Mouse (Mus musculus) ES-E14 (cell line): ENCODE measurements at regions not wholly inside any gene's neighbourhood (a gene's known extent, or its start where the extent isn't known, plus 50 kb on each side); places are given as distances from the start of the nearest gene placed in this dataset.

Source experiments
- DNase-seq: peaks from one replicate; pipeline ENCODE4 v3.0.0-alpha.2; 2013; ENCODE audit warnings: low read depth, low spot score
- H3K27ac ChIP-seq: 2 replicates; pipeline ENCODE4 v1.5.1; 2012; ENCODE audit warnings: low read depth, mild to moderate bottlenecking, low read length, moderate library complexity, mixed read lengths; ENCODE audit not compliant: poor library complexity, insufficient read depth, severe bottlenecking
- H3K36me3 ChIP-seq: 2 replicates; pipeline ENCODE4 v1.6.1; 2012; ENCODE audit warnings: mild to moderate bottlenecking, low read length, moderate library complexity, mixed read lengths; ENCODE audit not compliant: control insufficient read depth, poor library complexity, insufficient read depth, severe bottlenecking
- H3K4me1 ChIP-seq, 2 experiments: fragments of 150-350 bp in 1 of 2; sonication (generic) in 1 of 2; 2 replicates each; pipeline ENCODE4 v1.6.1; 2012; ENCODE audit warnings: low read length in 2 of 2, mild to moderate bottlenecking in 1 of 2, mixed read lengths in 1 of 2; ENCODE audit not compliant: control insufficient read depth in 2 of 2, insufficient read depth in 2 of 2, poor library complexity in 1 of 2
- H3K4me3 ChIP-seq, 2 experiments: fragments of 150-350 bp in 1 of 2; sonication (generic) in 1 of 2; 2 replicates each; pipeline ENCODE4 v1.5.1; 2012; ENCODE audit warnings: low read length in 2 of 2, low read depth in 1 of 2, mild to moderate bottlenecking in 1 of 2, mixed read lengths in 1 of 2; ENCODE audit not compliant: insufficient read depth in 1 of 2, poor library complexity in 1 of 2, severe bottlenecking in 1 of 2
- H3K9ac ChIP-seq: 2 replicates; pipeline ENCODE4 v1.6.1; 2012; ENCODE audit warnings: low read depth, mild to moderate bottlenecking, low read length, mixed read lengths; ENCODE audit not compliant: poor library complexity, insufficient read depth, severe bottlenecking
- H3K9me3 ChIP-seq: fragments of 150-350 bp; sonication (generic); 2 replicates; pipeline ENCODE4 v1.6.1; 2012; ENCODE audit warnings: low read depth, mild to moderate bottlenecking, low read length; ENCODE audit not compliant: control insufficient read depth, insufficient read depth
- CHD2 ChIP-seq: IDR thresholded peaks from 2 replicates; pipeline ENCODE4 v1.6.1; 2014; ENCODE audit warnings: mild to moderate bottlenecking, low read depth, low read length, inconsistent platforms
- HCFC1 ChIP-seq: IDR thresholded peaks from 2 replicates; pipeline ENCODE4 v1.6.1; 2012; ENCODE audit warnings: low read length, inconsistent platforms, borderline replicate concordance; ENCODE audit not compliant: insufficient read depth
- MAFK ChIP-seq: IDR thresholded peaks from 2 replicates; pipeline ENCODE4 v1.6.1; 2014; ENCODE audit warnings: mild to moderate bottlenecking, low read depth, low read length, inconsistent platforms; ENCODE audit not compliant: insufficient read depth
- ZC3H11A ChIP-seq: IDR thresholded peaks from 2 replicates; pipeline ENCODE4 v1.6.1; 2012; ENCODE audit warnings: low read depth, mild to moderate bottlenecking, inconsistent platforms, low read length, borderline replicate concordance
- ZNF384 ChIP-seq: IDR thresholded peaks from 2 replicates; pipeline ENCODE4 v1.6.1; 2012; ENCODE audit warnings: low read depth, low read length, inconsistent platforms
- in situ Hi-C, 2 experiments: fragments of 600-800 bp; cut with MboI; formaldehyde crosslinking; loops; one replicate each; pipeline ENCODE4 v1.15.1; 2025; ENCODE audit warnings: low sequenced_read_pairs in 2 of 2, inconsistent platforms in 1 of 2; ENCODE audit not compliant: unreplicated experiment in 2 of 2

GRCm38 (mm10) chr1:165061420-165061819 lies 99.2 kb downstream of the Tbx19 start:
- TF ChIP-seq ZC3H11A (no peak), ZNF384 (no peak), HCFC1 (no peak), MAFK (no peak), CHD2 (no peak)
- Histone ChIP-seq H3K4me3 (no peak overlapping the region), H3K4me1 (peaks cover 2% of the 10 kb centered on the region in 2 experiments; a peak in 1 of 4 replicates), H3K9ac (no peak overlapping the region), H3K27ac (no peak overlapping the region), H3K9me3 (no peaks in the 10 kb centered on the region), H3K36me3 (no peaks in the 10 kb centered on the region)
- no peak for DNase-seq
- in situ Hi-C loops = no loop called here

- in situ Hi-C loops = no loop called here
- Histone ChIP-seq H3K9ac (no peak overlapping the region), H3K4me1 (no peaks in the 10 kb centered on the region; a peak in 1 of 4 replicates), H3K4me3 (no peak overlapping the region), H3K27ac (no peak overlapping the region), H3K36me3 (no peaks in the 10 kb centered on the region), H3K9me3 (no peaks in the 10 kb centered on the region)
- no peak for DNase-seq
- TF ChIP-seq ZC3H11A (no peak), ZNF384 (no peak), CHD2 (no peak), MAFK (no peak), HCFC1 (no peak)
Observed at GRCm38 (mm10) chr1:165054245-165054644, 106.3 kb downstream of the Tbx19 start.

GRCm38 (mm10) chr1:165051294-165051693 lies 109.3 kb downstream of the Tbx19 start:
- Histone ChIP-seq H3K36me3 (no peaks in the 10 kb centered on the region), H3K9ac (no peak overlapping the region), H3K27ac (no peak overlapping the region), H3K9me3 (no peaks in the 10 kb centered on the region), H3K4me1 (no peaks in the 10 kb centered on the region; a peak in 1 of 4 replicates), H3K4me3 (no peak overlapping the region)
- DNase-seq = no peak
- in situ Hi-C loops = no loop called here
- TF ChIP-seq CHD2 (no peak), ZC3H11A (no peak), ZNF384 (no peak), MAFK (no peak), HCFC1 (no peak)

- Histone ChIP-seq H3K9me3 (no peaks in the 10 kb centered on the region), H3K4me3 (no peak overlapping the region), H3K4me1 (no peaks in the 10 kb centered on the region; a peak in 1 of 4 replicates), H3K27ac (no peak overlapping the region), H3K36me3 (no peaks in the 10 kb centered on the region), H3K9ac (no peak overlapping the region)
- no peak for DNase-seq
- in situ Hi-C loops = no loop called here
- TF ChIP-seq CHD2 (no peak), ZNF384 (no peak), ZC3H11A (no peak), MAFK (no peak), HCFC1 (no peak)
Observed at GRCm38 (mm10) chr1:165050176-165050575, 110.4 kb downstream of the Tbx19 start.

- TF ChIP-seq ZC3H11A (no peak), MAFK (no peak), ZNF384 (no peak), HCFC1 (no peak), CHD2 (no peak)
- H3K4me1 ChIP-seq = no peaks in the 10 kb centered on the region
- in situ Hi-C loops = no loop called here
- no peak overlapping the region for H3K27ac ChIP-seq
- no peak for DNase-seq
- no peaks in the 10 kb centered on the region for H3K36me3 ChIP-seq
- no peak overlapping the region for H3K4me3 ChIP-seq
- no peaks in the 10 kb centered on the region for H3K9me3 ChIP-seq
- H3K9ac ChIP-seq = no peak overlapping the region
Observed at GRCm38 (mm10) chr1:165046637-165047036, 111.3 kb upstream of the Xcl1 start.
